Mouse (Mus musculus): ENCODE results near the gene Gstt2.

DNA sequence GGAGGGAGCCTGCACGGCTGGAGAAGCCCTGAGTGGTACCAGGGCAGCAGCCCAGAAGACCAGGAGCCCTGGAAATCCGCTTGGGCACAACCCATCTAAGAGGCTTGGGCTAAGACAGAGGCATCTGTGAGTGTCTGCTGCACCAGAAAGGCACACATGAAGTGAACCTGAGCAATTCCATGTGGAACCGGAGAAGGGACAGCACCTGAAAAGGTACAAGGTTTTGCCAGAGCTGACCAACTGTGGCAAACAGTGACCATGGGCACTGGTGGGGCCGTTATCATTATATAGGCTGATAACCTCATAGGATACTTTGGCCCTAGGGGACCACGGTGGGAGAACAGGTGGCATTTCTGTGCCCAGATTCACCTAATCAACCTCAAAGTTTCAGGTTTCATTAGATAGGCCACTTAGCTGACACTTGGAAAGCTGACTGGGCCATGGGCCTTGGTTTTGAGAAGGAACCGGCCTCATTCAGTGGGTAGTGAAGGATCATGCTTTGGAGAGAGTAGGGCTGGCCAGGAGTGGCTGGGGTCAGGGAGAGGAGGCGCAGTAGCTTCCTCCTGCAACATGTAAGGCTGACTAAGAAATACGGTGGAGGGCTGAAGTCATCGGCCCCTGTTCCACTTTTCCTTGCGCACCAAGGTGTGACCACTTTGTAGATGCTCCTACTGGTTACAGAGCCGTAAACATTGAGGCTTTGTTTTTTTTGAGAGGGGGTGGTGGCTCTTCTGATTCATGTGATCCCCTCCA is 19.1 kb upstream of the Gstt2 start:
- TF ChIP-seq CTCF (IDR thresholded peaks at IDR 0.05; ENCODE audit: extremely low read depth, insufficient read length, insufficient replicate concordance, low read depth, low read length): no peak
- TF ChIP-seq POLR2A (IDR thresholded peaks at IDR 0.05; ENCODE audit: low read depth, low read length): no peak

All from small intestine, adult 2 months (tissue).